Mouse (Mus musculus): ENCODE data around the gene Kcnj12. TPM values are rescaled to one million over a fixed set of nuclear protein-coding genes. Genes with fewer than 3 reads are reported as not detected.

The Kcnj12 gene
- 0.41 and 0.67 TPM in 2 replicates for polyA plus RNA-seq (2015; fragmentation: Nextera tagmentation; extraction: Ambion mirVana)

DNA sequence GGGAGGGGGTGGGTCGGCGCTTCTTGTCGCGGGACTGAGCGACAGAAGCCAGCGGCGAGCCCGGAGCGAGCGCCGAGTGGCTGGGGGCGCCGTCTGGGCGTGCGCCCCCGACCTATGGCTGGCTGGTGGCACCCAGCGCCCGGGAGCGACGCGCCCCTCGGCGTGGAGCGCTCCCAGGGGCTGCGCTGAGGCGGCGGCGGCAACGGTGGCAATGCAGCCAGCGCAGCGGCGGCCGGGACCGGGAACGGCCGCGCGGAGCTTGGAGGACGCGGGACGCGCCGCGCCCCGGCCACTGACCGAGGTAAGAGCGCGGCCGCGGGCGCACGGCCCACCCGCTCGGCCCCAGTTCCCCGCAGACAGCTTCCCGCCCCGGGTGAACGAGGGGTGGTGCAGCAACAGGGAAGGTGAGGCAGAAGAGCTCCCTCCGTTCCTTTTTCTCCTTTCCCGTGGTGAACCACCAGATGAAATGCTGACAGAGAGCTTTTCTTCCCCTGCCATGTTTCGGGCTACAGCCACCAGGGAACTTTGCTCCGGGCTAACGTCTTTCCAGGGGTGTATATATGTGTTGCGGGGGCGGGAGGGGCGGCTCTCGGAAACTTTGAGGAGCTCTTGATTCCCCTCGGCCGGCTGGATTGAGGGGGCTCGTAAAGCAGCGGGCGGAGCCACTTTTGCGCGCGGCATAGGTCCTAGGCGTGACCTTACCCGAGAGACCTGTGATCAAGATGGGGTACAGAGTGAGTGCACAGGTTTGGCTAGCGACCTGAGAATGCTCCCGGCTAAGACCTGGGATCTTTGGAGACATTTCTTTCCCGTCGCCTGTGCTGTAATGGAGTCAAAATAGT lies at the start of gene Kcnj12:
Kcnj12 (plus strand) TSS at position 15 of the 842 bp plus-strand sequence.
- Histone ChIP-seq H3K36me3 (ENCODE audit: control insufficient read depth, insufficient read depth, low read length) (no peaks in the 10 kb centered on the region), H3K4me3 (ENCODE audit: low read length) (peak within 1 kb of the TSS; percentile 56), H3K9ac (ENCODE audit: low read length) (peak within 1 kb of the TSS; percentile 46; the same call in 1 of the 2 replicates), H3K27me3 (ENCODE audit: control insufficient read depth, insufficient read depth, low read depth, low read length) (peaks cover 50% of the 10 kb centered on the region), H3K27ac (ENCODE audit: low read length) (no peak within 1 kb of the TSS), H3K4me2 (ENCODE audit: low read depth, low read length) (peak within 1 kb of the TSS; percentile 88), H3K4me1 (replicated peaks; ENCODE audit: control insufficient read depth, insufficient read depth, low read length) (peaks cover 6% of the 10 kb centered on the region; the same call in 1 of the 2 replicates), H3K9me3 (ENCODE audit: control insufficient read depth, low read length) (no peaks in the 10 kb centered on the region)
- under 1% methylated on average over 64 of the region's 81 CpGs for WGBS
- 0 out of 2 replicates have a peak, but pooled peaks have one; percentile 23 for ATAC-seq (ENCODE audit: low read depth)

GRCm38 (mm10) chr11:60975097-60975496 lies 47.3 kb upstream of the Kcnj12 start:
- Histone ChIP-seq H3K4me2 (ENCODE audit: low read depth, low read length) (no peak overlapping the region), H3K27ac (ENCODE audit: low read length) (no peak overlapping the region), H3K36me3 (ENCODE audit: control insufficient read depth, insufficient read depth, low read length) (no peaks in the 10 kb centered on the region), H3K9ac (ENCODE audit: low read length) (no peak overlapping the region), H3K27me3 (ENCODE audit: control insufficient read depth, insufficient read depth, low read depth, low read length) (no peaks in the 10 kb centered on the region), H3K9me3 (ENCODE audit: control insufficient read depth, low read length) (no peaks in the 10 kb centered on the region), H3K4me3 (ENCODE audit: low read length) (no peak overlapping the region), H3K4me1 (replicated peaks; ENCODE audit: control insufficient read depth, insufficient read depth, low read length) (no peaks in the 10 kb centered on the region; the same call in 1 of the 2 replicates)
- 54% methylated on average over 11 of the region's 11 CpGs for WGBS
- 0 out of 2 replicates have a peak, but pooled peaks have one; percentile 38 for ATAC-seq (ENCODE audit: low read depth)

- Histone ChIP-seq H3K27ac (ENCODE audit: low read length) (no peak overlapping the region), H3K9me3 (ENCODE audit: control insufficient read depth, low read length) (no peaks in the 10 kb centered on the region), H3K4me1 (replicated peaks; ENCODE audit: control insufficient read depth, insufficient read depth, low read length) (no peaks in the 10 kb centered on the region; the same call in 1 of the 2 replicates), H3K4me2 (ENCODE audit: low read depth, low read length) (no peak overlapping the region), H3K27me3 (ENCODE audit: control insufficient read depth, insufficient read depth, low read depth, low read length) (no peaks in the 10 kb centered on the region), H3K4me3 (ENCODE audit: low read length) (no peak overlapping the region), H3K9ac (ENCODE audit: low read length) (no peak overlapping the region), H3K36me3 (ENCODE audit: control insufficient read depth, insufficient read depth, low read length) (no peaks in the 10 kb centered on the region)
- ATAC-seq (ENCODE audit: low read depth): no peak
- WGBS: 64% methylated on average over 2 of the region's 2 CpGs
These were observed 46.1 kb upstream of the Kcnj12 start for GRCm38 (mm10) chr11:60976234-60976633.

GRCm38 (mm10) chr11:60976742-60977141 lies 45.6 kb upstream of the Kcnj12 start:
- ATAC-seq (ENCODE audit: low read depth): no peak
- no peaks in the 10 kb centered on the region; the same call in 1 of the 2 replicates for H3K4me1 ChIP-seq (replicated peaks; ENCODE audit: control insufficient read depth, insufficient read depth, low read length)
- H3K4me2 ChIP-seq (ENCODE audit: low read depth, low read length): no peak overlapping the region
- WGBS: 28% methylated on average over 8 of the region's 8 CpGs
- H3K9me3 ChIP-seq (ENCODE audit: control insufficient read depth, low read length): no peaks in the 10 kb centered on the region
- H3K27ac ChIP-seq (ENCODE audit: low read length): no peak overlapping the region
- no peak overlapping the region for H3K9ac ChIP-seq (ENCODE audit: low read length)
- H3K27me3 ChIP-seq (ENCODE audit: control insufficient read depth, insufficient read depth, low read depth, low read length): no peaks in the 10 kb centered on the region
- no peaks in the 10 kb centered on the region for H3K36me3 ChIP-seq (ENCODE audit: control insufficient read depth, insufficient read depth, low read length)
- no peak overlapping the region for H3K4me3 ChIP-seq (ENCODE audit: low read length)

GRCm38 (mm10) chr11:60977153-60977552 lies 45.2 kb upstream of the Kcnj12 start:
- Histone ChIP-seq H3K9me3 (ENCODE audit: control insufficient read depth, low read length) (no peaks in the 10 kb centered on the region), H3K4me2 (ENCODE audit: low read depth, low read length) (no peak overlapping the region), H3K4me3 (ENCODE audit: low read length) (no peak overlapping the region), H3K27me3 (ENCODE audit: control insufficient read depth, insufficient read depth, low read depth, low read length) (no peaks in the 10 kb centered on the region), H3K9ac (ENCODE audit: low read length) (no peak overlapping the region), H3K4me1 (replicated peaks; ENCODE audit: control insufficient read depth, insufficient read depth, low read length) (peaks cover 4% of the 10 kb centered on the region), H3K36me3 (ENCODE audit: control insufficient read depth, insufficient read depth, low read length) (no peaks in the 10 kb centered on the region), H3K27ac (ENCODE audit: low read length) (no peak overlapping the region)
- ATAC-seq (ENCODE audit: low read depth): no peak
- 52% methylated on average over 3 of the region's 3 CpGs for whole genome bisulfite sequencing

- Histone ChIP-seq H3K4me3 (ENCODE audit: low read length) (no peak overlapping the region), H3K27ac (ENCODE audit: low read length) (no peak overlapping the region), H3K9me3 (ENCODE audit: control insufficient read depth, low read length) (no peaks in the 10 kb centered on the region), H3K36me3 (ENCODE audit: control insufficient read depth, insufficient read depth, low read length) (no peaks in the 10 kb centered on the region), H3K4me2 (ENCODE audit: low read depth, low read length) (no peak overlapping the region), H3K4me1 (replicated peaks; ENCODE audit: control insufficient read depth, insufficient read depth, low read length) (peaks cover 7% of the 10 kb centered on the region), H3K27me3 (ENCODE audit: control insufficient read depth, insufficient read depth, low read depth, low read length) (no peaks in the 10 kb centered on the region), H3K9ac (ENCODE audit: low read length) (no peak overlapping the region)
- no peak for ATAC-seq (ENCODE audit: low read depth)
- WGBS: 46% methylated on average over 2 of the region's 2 CpGs
These were observed 43.7 kb upstream of the Kcnj12 start for GRCm38 (mm10) chr11:60978658-60979057.

- Histone ChIP-seq H3K4me2 (ENCODE audit: low read depth, low read length) (no peak overlapping the region), H3K9ac (ENCODE audit: low read length) (no peak overlapping the region)
- 57% methylated on average over 5 of the region's 5 CpGs for WGBS
These were observed 42.6 kb upstream of the Kcnj12 start for GRCm38 (mm10) chr11:60979788-60980187.

GRCm38 (mm10) chr11:60981693-60982486 lies 40.5 kb upstream of the Kcnj12 start:
- H3K4me1 ChIP-seq (replicated peaks; ENCODE audit: control insufficient read depth, insufficient read depth, low read length): peaks cover 9% of the 10 kb centered on the region
- H3K27ac ChIP-seq (ENCODE audit: low read length): no peak overlapping the region
- no peak overlapping the region for H3K4me3 ChIP-seq (ENCODE audit: low read length)
- no peaks in the 10 kb centered on the region for H3K36me3 ChIP-seq (ENCODE audit: control insufficient read depth, insufficient read depth, low read length)
- no peaks in the 10 kb centered on the region for H3K27me3 ChIP-seq (ENCODE audit: control insufficient read depth, insufficient read depth, low read depth, low read length)
- no peaks in the 10 kb centered on the region for H3K9me3 ChIP-seq (ENCODE audit: control insufficient read depth, low read length)
- 44% methylated on average over 14 of the region's 14 CpGs for WGBS
- no peak overlapping the region for H3K9ac ChIP-seq (ENCODE audit: low read length)
- no peak overlapping the region for H3K4me2 ChIP-seq (ENCODE audit: low read depth, low read length)
- peak; percentile 52; the same call in 1 of the 2 replicates for ATAC-seq (ENCODE audit: low read depth)

More at GRCm38 (mm10) chr11:60979788-60980187, 42.6 kb upstream of the Kcnj12 start:
- Histone ChIP-seq H3K27ac (ENCODE audit: low read length) (no peak overlapping the region), H3K36me3 (ENCODE audit: control insufficient read depth, insufficient read depth, low read length) (no peaks in the 10 kb centered on the region), H3K4me1 (replicated peaks; ENCODE audit: control insufficient read depth, insufficient read depth, low read length) (peaks cover 7% of the 10 kb centered on the region), H3K9me3 (ENCODE audit: control insufficient read depth, low read length) (no peaks in the 10 kb centered on the region), H3K27me3 (ENCODE audit: control insufficient read depth, insufficient read depth, low read depth, low read length) (no peaks in the 10 kb centered on the region), H3K4me3 (ENCODE audit: low read length) (no peak overlapping the region)
- ATAC-seq (ENCODE audit: low read depth): no peak
